Mouse (Mus musculus): ENCODE results near the gene Slc35c2. TPM values are rescaled to one million over a fixed set of nuclear protein-coding genes. Genes with fewer than 3 reads are reported as not detected.

Slc35c2 gene
- polyA plus RNA-seq, 1 experiment: 171 TPM

GRCm38 (mm10) chr2:165252801-165253200 lies 34.9 kb downstream of the Slc35c2 start:
- Histone ChIP-seq H3K36me3 (ENCODE audit: control insufficient read depth, insufficient read depth, low read length) (no peaks in the 10 kb centered on the region), H3K4me1 (ENCODE audit: control insufficient read depth, insufficient read depth, insufficient read length, low read length) (no peaks in the 10 kb centered on the region), H3K27me3 (ENCODE audit: control insufficient read depth, insufficient read depth, low read length) (no peaks in the 10 kb centered on the region; the same call in 1 of the 2 replicates), H3K27ac (ENCODE audit: insufficient read depth, low read depth, low read length) (no peak overlapping the region), H3K4me3 (ENCODE audit: low read depth, low read length) (no peak overlapping the region)
- no peak for TF ChIP-seq CTCF (IDR thresholded peaks at IDR 0.05; ENCODE audit: extremely low read depth, insufficient read length, insufficient replicate concordance, low read depth, low read length)
- TF ChIP-seq POLR2A (IDR thresholded peaks at IDR 0.05; ENCODE audit: low read depth, low read length): no peak
- WGBS: 60% methylated on average over 9 of the region's 9 CpGs

DNA sequence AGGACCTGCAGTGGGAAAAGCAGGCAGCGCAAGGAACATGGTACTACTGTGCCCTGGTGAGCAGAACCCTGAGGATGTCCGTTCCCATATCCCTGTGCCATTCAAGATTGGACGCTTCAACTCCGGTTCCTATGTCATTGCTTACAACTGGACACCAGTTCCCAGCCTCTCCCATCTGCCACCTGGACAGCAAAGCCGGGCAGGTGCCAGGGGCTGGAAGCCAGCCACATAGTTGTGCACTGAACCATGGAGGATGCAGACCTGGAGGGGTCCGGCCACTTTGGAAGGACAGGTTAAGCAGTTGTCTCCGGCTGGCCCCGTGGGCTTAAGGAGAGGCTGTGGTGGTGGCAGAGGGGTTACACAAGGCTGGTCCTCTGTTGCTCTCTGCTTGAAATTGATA lies 35.3 kb downstream of the Slc35c2 start:
- no peak for TF ChIP-seq CTCF (IDR thresholded peaks at IDR 0.05; ENCODE audit: extremely low read depth, insufficient read length, insufficient replicate concordance, low read depth, low read length)
- TF ChIP-seq POLR2A (IDR thresholded peaks at IDR 0.05; ENCODE audit: low read depth, low read length): no peak
- H3K27me3 ChIP-seq (ENCODE audit: control insufficient read depth, insufficient read depth, low read length): no peaks in the 10 kb centered on the region; the same call in 1 of the 2 replicates
- H3K4me1 ChIP-seq (ENCODE audit: control insufficient read depth, insufficient read depth, insufficient read length, low read length): no peaks in the 10 kb centered on the region
- H3K27ac ChIP-seq (ENCODE audit: insufficient read depth, low read depth, low read length): no peak overlapping the region
- no peaks in the 10 kb centered on the region for H3K36me3 ChIP-seq (ENCODE audit: control insufficient read depth, insufficient read depth, low read length)
- 74% methylated on average over 8 of the region's 8 CpGs for WGBS
- no peak overlapping the region for H3K4me3 ChIP-seq (ENCODE audit: low read depth, low read length)

DNA sequence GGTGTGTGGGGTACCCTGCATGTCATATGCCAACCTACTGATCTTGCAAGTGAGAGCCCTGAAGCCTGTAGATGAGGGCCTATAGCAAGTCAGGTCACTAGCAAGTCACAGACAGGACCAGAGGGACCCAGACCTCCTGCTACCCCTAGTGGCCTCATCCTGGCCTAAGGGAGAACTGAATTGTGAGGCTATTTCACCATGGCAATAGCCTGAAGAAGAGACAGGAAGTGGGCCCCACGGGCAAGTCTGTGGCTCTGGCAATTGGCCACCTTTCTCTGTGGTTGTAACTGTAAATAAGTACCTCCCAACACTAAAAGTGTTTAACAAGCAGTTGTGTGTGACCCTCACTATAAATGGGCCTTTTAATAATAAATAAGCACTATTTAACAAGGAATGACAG lies 36.8 kb downstream of the Slc35c2 start:
- Histone ChIP-seq H3K4me3 (ENCODE audit: low read depth, low read length) (no peak overlapping the region), H3K4me1 (ENCODE audit: control insufficient read depth, insufficient read depth, insufficient read length, low read length) (no peaks in the 10 kb centered on the region), H3K27ac (ENCODE audit: insufficient read depth, low read depth, low read length) (no peak overlapping the region), H3K36me3 (ENCODE audit: control insufficient read depth, insufficient read depth, low read length) (no peaks in the 10 kb centered on the region), H3K27me3 (ENCODE audit: control insufficient read depth, insufficient read depth, low read length) (no peaks in the 10 kb centered on the region; the same call in 1 of the 2 replicates)
- no peak for TF ChIP-seq POLR2A (IDR thresholded peaks at IDR 0.05; ENCODE audit: low read depth, low read length)
- WGBS: 17% methylated on average over 1 of the region's 1 CpGs

DNA sequence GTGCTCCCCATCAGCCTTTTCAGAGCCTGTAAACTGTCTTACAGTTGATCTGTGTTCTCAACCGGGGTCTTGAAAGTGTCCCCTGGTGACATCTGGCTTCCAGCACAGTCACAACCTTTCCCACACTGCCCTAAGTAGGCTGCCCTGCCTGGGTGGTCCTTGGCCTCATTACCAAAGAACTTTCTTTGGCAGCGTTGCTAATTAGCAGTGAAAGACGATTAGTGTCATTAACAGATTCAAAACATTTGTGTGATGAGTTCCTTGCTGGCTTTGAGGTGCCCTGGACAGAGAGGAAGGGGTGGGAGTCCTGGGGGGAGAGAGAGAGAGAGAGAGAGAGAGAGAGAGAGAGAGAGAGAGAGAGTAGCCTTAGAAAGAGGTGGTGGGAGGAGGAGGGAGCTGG lies 38.7 kb downstream of the Slc35c2 start:
- H3K27me3 ChIP-seq (ENCODE audit: control insufficient read depth, insufficient read depth, low read length): peaks cover 4% of the 10 kb centered on the region; the same call in 1 of the 2 replicates
- TF ChIP-seq POLR2A (IDR thresholded peaks at IDR 0.05; ENCODE audit: low read depth, low read length): no peak
- TF ChIP-seq CTCF (IDR thresholded peaks at IDR 0.05; ENCODE audit: extremely low read depth, insufficient read length, insufficient replicate concordance, low read depth, low read length): no peak
- WGBS: 46% methylated on average over 3 of the region's 3 CpGs

DNA sequence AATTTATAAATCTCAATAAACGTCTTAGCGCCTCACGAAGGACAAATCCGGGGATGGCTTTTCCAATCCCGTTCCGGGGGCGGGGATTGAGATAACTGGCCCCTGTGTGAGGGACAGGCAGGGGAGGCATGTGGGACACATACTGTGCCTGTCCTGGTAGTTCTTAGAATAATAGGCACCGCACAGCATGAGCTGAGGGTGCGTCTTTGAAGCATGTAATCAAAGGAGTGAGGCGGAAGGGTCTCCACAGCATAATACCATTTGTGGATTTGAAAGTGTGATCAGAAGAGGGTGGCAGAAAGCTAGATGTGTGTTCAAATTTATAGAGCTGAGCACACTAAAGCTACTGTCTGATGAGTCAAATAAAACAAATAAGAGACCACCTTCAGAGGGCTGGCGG lies 41.3 kb downstream of the Slc35c2 start:
- no peaks in the 10 kb centered on the region for H3K4me1 ChIP-seq (ENCODE audit: control insufficient read depth, insufficient read depth, insufficient read length, low read length)
- H3K27me3 ChIP-seq (ENCODE audit: control insufficient read depth, insufficient read depth, low read length): peaks cover 21% of the 10 kb centered on the region
- H3K4me3 ChIP-seq (ENCODE audit: low read depth, low read length): no peak overlapping the region
- WGBS: 30% methylated on average over 11 of the region's 11 CpGs
- H3K36me3 ChIP-seq (ENCODE audit: control insufficient read depth, insufficient read depth, low read length): no peaks in the 10 kb centered on the region
- no peak overlapping the region for H3K27ac ChIP-seq (ENCODE audit: insufficient read depth, low read depth, low read length)
- TF ChIP-seq CTCF (IDR thresholded peaks at IDR 0.05; ENCODE audit: extremely low read depth, insufficient read length, insufficient replicate concordance, low read depth, low read length): no peak
- no peak for TF ChIP-seq POLR2A (IDR thresholded peaks at IDR 0.05; ENCODE audit: low read depth, low read length)

More for the DNA sequence above, 38.7 kb downstream of the Slc35c2 start:
- H3K4me3 ChIP-seq (ENCODE audit: low read depth, low read length): no peak overlapping the region
- no peak overlapping the region for H3K27ac ChIP-seq (ENCODE audit: insufficient read depth, low read depth, low read length)
- no peaks in the 10 kb centered on the region for H3K36me3 ChIP-seq (ENCODE audit: control insufficient read depth, insufficient read depth, low read length)
- H3K4me1 ChIP-seq (ENCODE audit: control insufficient read depth, insufficient read depth, insufficient read length, low read length): no peaks in the 10 kb centered on the region

DNA sequence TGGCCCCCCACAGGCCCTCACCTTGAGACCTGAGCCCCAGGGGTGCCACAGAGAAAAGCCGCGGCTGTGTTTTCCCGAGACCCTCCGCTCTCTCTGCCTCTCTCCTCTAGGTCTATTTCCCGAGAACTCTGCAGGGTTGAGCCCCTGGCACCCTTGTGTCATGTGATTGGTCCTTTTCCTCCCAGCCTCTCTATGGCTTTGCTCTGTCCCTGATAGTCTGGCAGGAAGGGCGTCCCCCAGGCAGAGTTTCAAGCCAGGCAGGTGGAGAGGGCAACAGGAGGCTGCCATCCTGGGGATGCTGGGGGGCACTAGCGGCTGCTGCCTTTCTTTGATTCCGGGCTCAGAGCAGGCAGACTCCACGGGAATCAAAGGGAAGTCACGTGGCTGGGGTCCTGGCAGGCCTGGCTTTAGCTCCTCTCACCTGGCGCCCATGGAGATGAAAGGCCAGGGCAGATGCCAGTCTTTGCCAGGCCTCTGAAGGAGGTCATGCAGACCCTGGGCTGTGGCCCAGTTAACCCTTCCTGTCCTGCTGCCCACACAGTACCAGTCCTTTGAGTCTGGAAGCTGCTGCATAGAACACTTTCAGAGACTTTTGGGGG lies 44.4 kb downstream of the Slc35c2 start:
- Histone ChIP-seq H3K4me3 (ENCODE audit: low read depth, low read length) (no peak overlapping the region), H3K27ac (ENCODE audit: insufficient read depth, low read depth, low read length) (no peak overlapping the region), H3K27me3 (ENCODE audit: control insufficient read depth, insufficient read depth, low read length) (peaks cover 34% of the 10 kb centered on the region), H3K36me3 (ENCODE audit: control insufficient read depth, insufficient read depth, low read length) (no peaks in the 10 kb centered on the region), H3K4me1 (ENCODE audit: control insufficient read depth, insufficient read depth, insufficient read length, low read length) (no peaks in the 10 kb centered on the region)
- WGBS: 12% methylated on average over 11 of the region's 11 CpGs
- no peak for TF ChIP-seq CTCF (IDR thresholded peaks at IDR 0.05; ENCODE audit: extremely low read depth, insufficient read length, insufficient replicate concordance, low read depth, low read length)
- TF ChIP-seq POLR2A (IDR thresholded peaks at IDR 0.05; ENCODE audit: low read depth, low read length): no peak

DNA sequence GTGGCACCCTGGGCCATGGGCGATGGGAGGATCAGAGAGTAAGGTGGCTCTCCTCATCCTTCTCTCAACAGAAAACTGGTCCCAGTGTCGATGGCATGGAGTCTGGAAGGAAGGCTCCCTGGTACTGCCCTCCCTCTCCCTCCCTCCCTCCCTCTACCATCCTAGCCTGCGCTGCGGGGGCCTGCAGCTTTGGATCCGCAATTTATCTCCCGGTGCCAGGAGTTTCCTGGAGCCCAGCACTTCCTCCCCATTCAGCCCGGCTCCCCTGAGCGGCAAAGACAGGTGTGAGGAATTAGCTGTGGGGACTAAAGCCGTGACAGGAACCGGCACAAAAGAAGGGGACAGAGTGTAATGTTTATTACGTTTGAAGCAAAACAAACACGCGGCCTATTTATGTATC lies 45.1 kb downstream of the Slc35c2 start:
- no peak overlapping the region for H3K4me3 ChIP-seq (ENCODE audit: low read depth, low read length)
- H3K27ac ChIP-seq (ENCODE audit: insufficient read depth, low read depth, low read length): no peak overlapping the region
- no peaks in the 10 kb centered on the region for H3K4me1 ChIP-seq (ENCODE audit: control insufficient read depth, insufficient read depth, insufficient read length, low read length)
- TF ChIP-seq CTCF (IDR thresholded peaks at IDR 0.05; ENCODE audit: extremely low read depth, insufficient read length, insufficient replicate concordance, low read depth, low read length) (no peak), POLR2A (IDR thresholded peaks at IDR 0.05; ENCODE audit: low read depth, low read length) (no peak)
- H3K36me3 ChIP-seq (ENCODE audit: control insufficient read depth, insufficient read depth, low read length): no peaks in the 10 kb centered on the region
- 7% methylated on average over 13 of the region's 13 CpGs for WGBS
- peaks cover 34% of the 10 kb centered on the region for H3K27me3 ChIP-seq (ENCODE audit: control insufficient read depth, insufficient read depth, low read length)
